Comparison of ENCODE assay signal across 26 mouse cellular contexts in the genomic region with DNA sequence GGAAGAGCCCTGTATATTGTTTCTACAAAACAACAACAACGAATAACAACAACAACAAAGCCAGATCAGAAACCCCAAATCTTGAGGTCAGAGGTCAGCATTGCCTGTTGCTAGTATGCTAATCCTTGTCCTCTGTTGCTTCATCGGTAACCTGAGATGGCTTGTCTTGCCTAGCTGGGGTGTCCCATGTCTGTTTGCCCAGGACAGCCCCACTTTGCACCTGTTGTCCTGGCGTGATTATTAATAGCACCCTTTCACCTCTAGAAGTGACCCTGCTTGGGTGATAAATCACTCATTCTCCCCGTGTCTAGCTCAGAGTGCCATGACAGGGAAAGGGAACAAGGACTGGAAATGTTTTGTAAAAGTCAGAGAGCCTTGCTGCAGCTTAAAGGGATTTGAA.
DNase-seq lines count a peak whose midpoint lies in the region; ATAC-seq lines count a peak whose summit lies in the region.
"Had no signal": no experiment of that assay in that cellular context is flagged by ENCODE, and none has a peak within 500 bp of the region (broad histone marks: within the 10 kb centered on the region; RNA-seq: fewer than 3 reads in every experiment).

No protein-coding gene starts in this region.

- peaks cover 11% of the 10 kb centered on the region; the same call in 1 of the 2 replicates for H3K4me1 ChIP-seq in liver, embryonic 12.5 days
- peaks cover 6% of the 10 kb centered on the region; the same call in 1 of the 2 replicates for H3K4me1 ChIP-seq in liver, embryonic 11.5 days (replicated peaks; ENCODE audit: control insufficient read depth, insufficient read depth, low read length)
- peaks cover 13% of the 10 kb centered on the region for H3K4me1 ChIP-seq in intestine, embryonic 16.5 days (ENCODE audit: control insufficient read depth, insufficient read depth, low read length)
- H3K4me1 ChIP-seq: hindbrain, embryonic 13.5 days had no signal

- ATAC-seq in liver, embryonic 12.5 days = no peak
- no peak for ATAC-seq in liver, embryonic 11.5 days (replicated peaks; ENCODE audit: low FRiP score)
- ATAC-seq in intestine, embryonic 16.5 days = no peak
- ATAC-seq: CD4-positive, CD25-positive, alpha-beta regulatory T cell, adult 4 months; forebrain, embryonic 16.5 days; inflammation-experienced regulatory T-cells, adult 6 months had no signal

- WGBS in liver, embryonic 12.5 days (ENCODE audit: insufficient replicate concordance) = 33% methylated on average over 4 of the region's 4 CpGs
- WGBS in liver, embryonic 11.5 days = 25% methylated on average over 4 of the region's 4 CpGs
- 24% methylated on average over 4 of the region's 4 CpGs for WGBS in intestine, embryonic 16.5 days

- H3K4me3 ChIP-seq in liver, embryonic 12.5 days = no peak overlapping the region
- no peak overlapping the region for H3K4me3 ChIP-seq in liver, embryonic 11.5 days (ENCODE audit: low read depth, low read length)
- H3K4me3 ChIP-seq in intestine, embryonic 16.5 days (ENCODE audit: low read length) = no peak overlapping the region
- H3K4me3 ChIP-seq: embryonic facial prominence, embryonic 10.5 days; heart, embryonic 13.5 days; hindbrain, embryonic 13.5 days; left cerebral cortex, adult 2 months had no signal

- no peak overlapping the region for H3K9ac ChIP-seq in liver, embryonic 12.5 days
- H3K9ac ChIP-seq in liver, embryonic 11.5 days (ENCODE audit: low read depth, low read length) = no peak overlapping the region
- H3K9ac ChIP-seq in intestine, embryonic 16.5 days (ENCODE audit: low read depth, low read length) = no peak overlapping the region
- H3K9ac ChIP-seq: heart, embryonic 13.5 days; hindbrain, embryonic 13.5 days had no signal

- no peaks in the 10 kb centered on the region for H3K9me3 ChIP-seq in liver, embryonic 12.5 days (replicated peaks)
- H3K9me3 ChIP-seq in liver, embryonic 11.5 days (ENCODE audit: control insufficient read depth, low read length) = no peaks in the 10 kb centered on the region
- H3K9me3 ChIP-seq in intestine, embryonic 16.5 days (ENCODE audit: control insufficient read depth, low read length) = no peaks in the 10 kb centered on the region
- H3K9me3 ChIP-seq: embryonic facial prominence, embryonic 10.5 days; heart, embryonic 13.5 days; hindbrain, embryonic 13.5 days had no signal

- 0 out of 2 replicates have a peak overlapping the region, but pooled peaks have one; percentile 4 for H3K27ac ChIP-seq in liver, embryonic 12.5 days
- H3K27ac ChIP-seq in liver, embryonic 11.5 days (ENCODE audit: low read depth, low read length) = no peak overlapping the region
- H3K27ac ChIP-seq in intestine, embryonic 16.5 days (ENCODE audit: low read length) = 0 out of 2 replicates have a peak overlapping the region, but pooled peaks have one; percentile 35
- H3K27ac ChIP-seq: embryonic facial prominence, embryonic 10.5 days; heart, embryonic 13.5 days; hindbrain, embryonic 13.5 days; left cerebral cortex, adult 2 months had no signal

- DNase-seq in gastrocnemius, adult 18-20 months (ENCODE audit: low spot score) = peak; percentile 86
- no peak for DNase-seq in gastrocnemius, postnatal 10 days
- DNase-seq in liver, embryonic 11.5 days (ENCODE audit: low spot score) = no peak
- DNase-seq in yolk sac, embryonic 10.5 days (ENCODE audit: low spot score) = peak; percentile 75
- no peak for DNase-seq in urinary bladder, postnatal 10 days (ENCODE audit: low spot score)
- no peak for DNase-seq in B cell, adult 2 months
- DNase-seq: adrenal gland, postnatal 14 days; cerebellum, adult 2 months; cerebellum, postnatal 25 days; heart, adult 18-20 months; heart, postnatal 14 days; kidney, postnatal 36 days; lung, adult 2 months; lung, postnatal 14 days; midbrain, embryonic 14.5 days; thymus, adult 18-20 months; thymus, postnatal 36 days had no signal

- no peaks in the 10 kb centered on the region for H3K36me3 ChIP-seq in liver, embryonic 12.5 days
- no peaks in the 10 kb centered on the region for H3K36me3 ChIP-seq in liver, embryonic 11.5 days (ENCODE audit: control insufficient read depth, insufficient read depth, low read length)
- H3K36me3 ChIP-seq in intestine, embryonic 16.5 days (ENCODE audit: control insufficient read depth, insufficient read depth, low read length) = no peaks in the 10 kb centered on the region
- H3K36me3 ChIP-seq: embryonic facial prominence, embryonic 10.5 days; heart, embryonic 13.5 days; hindbrain, embryonic 13.5 days had no signal

- H3K27me3 ChIP-seq in liver, embryonic 12.5 days (replicated peaks) = no peaks in the 10 kb centered on the region
- H3K27me3 ChIP-seq in liver, embryonic 11.5 days (replicated peaks; ENCODE audit: control insufficient read depth, insufficient read depth, low read length) = no peaks in the 10 kb centered on the region
- H3K27me3 ChIP-seq in intestine, embryonic 16.5 days (replicated peaks; ENCODE audit: control insufficient read depth, insufficient read depth, low read length) = no peaks in the 10 kb centered on the region
- H3K27me3 ChIP-seq: heart, embryonic 13.5 days; hindbrain, embryonic 13.5 days had no signal

- H3K4me2 ChIP-seq in liver, embryonic 12.5 days = no peak overlapping the region
- H3K4me2 ChIP-seq in liver, embryonic 11.5 days = no peak overlapping the region
- no peak overlapping the region for H3K4me2 ChIP-seq in intestine, embryonic 16.5 days (ENCODE audit: low read depth, low read length)
- H3K4me2 ChIP-seq: hindbrain, embryonic 13.5 days had no signal

Comparison
In these comparisons a context has a peak if more than half of its experiments do, and no peak if none do; other contexts are left out.
1. DNase-seq: peak in gastrocnemius, adult 18-20 months (single experiment) and yolk sac, embryonic 10.5 days (single experiment); none in gastrocnemius, postnatal 10 days (single experiment), liver, embryonic 11.5 days (single experiment), urinary bladder, postnatal 10 days (single experiment) and B cell, adult 2 months (0 of 2).